Mouse (Mus musculus) telencephalon, adult 2 months (tissue): ENCODE measurements around the gene Syt3.

Experiments used
- DNase-seq: peaks from one replicate; pipeline ENCODE4 v3.0.0-alpha.2; 2011; ENCODE audit warnings: low read depth, low spot score

The Syt3 gene

DNA sequence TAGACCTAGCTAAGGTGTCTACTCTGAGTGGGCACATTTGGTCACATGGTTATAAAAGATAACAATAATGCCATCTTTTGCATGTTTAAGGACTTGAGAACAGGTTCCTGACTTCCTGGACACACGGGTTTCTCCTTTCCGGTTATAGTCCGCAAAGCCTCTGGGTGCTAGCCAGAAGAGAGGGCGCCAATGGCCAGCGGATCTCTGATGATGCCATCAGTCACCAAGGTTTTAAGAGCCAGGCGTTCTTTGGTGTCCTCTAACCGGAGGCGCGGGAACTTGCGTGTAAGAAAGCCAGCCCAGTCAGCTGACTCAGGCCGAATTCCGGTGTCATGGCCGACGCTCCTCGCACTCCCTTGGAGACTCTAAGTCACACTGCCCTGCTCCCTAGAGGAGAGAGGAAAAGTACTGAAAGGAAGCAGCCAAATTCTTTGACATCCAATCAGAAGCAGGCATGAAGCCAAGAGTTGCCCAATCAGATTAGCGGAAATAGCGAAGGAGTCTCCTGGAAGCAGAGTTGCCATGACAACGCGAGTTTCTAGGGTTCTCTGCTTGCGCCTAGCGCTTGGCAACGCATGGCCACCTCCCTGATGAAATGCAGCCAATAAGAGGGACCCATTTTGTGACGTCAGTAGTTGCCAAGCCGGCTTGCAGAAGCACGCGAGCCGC is 21.6 kb downstream of the Syt3 start:
- DNase-seq, result peak; percentile 100

DNA sequence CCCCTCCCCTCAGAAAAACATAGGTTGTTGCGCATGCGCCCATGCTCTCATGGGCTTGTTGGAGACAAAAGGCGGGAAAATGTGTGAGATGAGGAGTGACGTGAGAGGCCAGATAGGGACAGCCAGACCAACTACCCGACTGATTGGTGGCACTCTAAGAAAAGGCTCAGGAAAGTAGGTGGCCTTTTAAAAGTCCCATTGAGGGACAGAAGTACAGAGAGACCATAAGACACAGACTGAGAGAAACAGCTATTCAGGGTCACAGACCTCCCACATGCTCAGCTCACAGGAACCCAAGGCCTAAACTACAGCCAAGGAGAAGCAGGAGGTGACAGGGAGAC is 22.1 kb downstream of the Syt3 start:
- DNase-seq, result no peak

DNA sequence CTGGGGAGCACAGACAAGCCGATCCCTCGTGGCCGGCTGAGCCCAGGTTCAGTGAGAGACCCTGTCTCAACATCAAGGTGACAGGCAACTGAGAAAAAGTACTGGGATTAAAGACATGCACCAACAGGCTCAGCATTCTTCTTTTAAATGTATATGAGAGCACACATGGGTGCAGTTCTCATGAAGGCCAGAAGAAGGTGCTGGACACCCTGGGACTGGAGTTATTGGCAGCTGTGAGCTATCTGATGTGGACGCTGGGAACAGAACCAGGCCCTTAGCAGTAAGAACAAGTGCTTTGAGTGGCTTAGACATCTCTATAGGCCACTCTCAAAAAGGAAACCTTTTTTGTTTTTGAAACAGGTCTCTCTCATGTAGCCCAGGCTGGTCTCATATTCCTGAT is 27.2 kb downstream of the Syt3 start:
- DNase-seq, result no peak

DNA sequence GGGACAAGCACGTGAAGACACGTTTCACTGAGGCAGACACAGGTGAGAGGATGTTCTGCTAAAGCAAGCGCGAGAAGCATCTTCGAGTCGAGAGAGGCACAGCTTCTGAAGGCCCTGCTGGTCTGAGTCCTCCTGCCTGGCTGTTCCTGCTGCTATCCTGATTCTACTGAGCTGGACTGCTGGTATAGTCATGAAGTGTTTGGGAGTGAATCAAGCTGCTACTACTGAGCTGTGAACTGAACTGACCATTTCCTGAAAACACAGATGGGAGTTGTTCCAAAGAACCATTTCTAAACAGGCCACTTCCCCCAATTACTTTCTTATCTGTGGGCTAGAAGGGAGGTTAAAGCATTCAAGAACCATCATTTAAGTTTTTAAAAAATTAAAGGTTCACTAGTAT is 29.4 kb downstream of the Syt3 start:
- no peak for DNase-seq

DNA sequence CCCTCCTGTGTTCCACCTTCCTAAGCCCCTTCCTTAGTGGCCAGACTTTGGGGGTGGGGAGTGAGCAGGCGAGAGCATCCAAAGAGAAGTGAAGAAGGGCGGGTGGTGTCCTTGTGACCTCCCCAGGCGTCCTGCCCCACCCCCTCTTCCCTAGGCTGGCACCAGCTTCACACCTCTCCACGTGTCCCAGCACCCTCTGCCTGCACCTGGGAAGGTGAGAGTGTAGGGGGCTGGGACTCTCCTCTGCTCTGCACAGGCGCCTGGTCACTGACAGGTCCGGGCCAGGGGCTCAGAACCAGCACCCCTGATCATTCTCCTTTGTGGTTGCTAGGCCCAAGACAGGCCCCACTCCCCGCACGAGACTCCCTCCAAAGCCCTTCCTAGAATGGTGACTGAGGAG is 43.8 kb downstream of the Syt3 start:
- no peak for DNase-seq

DNA sequence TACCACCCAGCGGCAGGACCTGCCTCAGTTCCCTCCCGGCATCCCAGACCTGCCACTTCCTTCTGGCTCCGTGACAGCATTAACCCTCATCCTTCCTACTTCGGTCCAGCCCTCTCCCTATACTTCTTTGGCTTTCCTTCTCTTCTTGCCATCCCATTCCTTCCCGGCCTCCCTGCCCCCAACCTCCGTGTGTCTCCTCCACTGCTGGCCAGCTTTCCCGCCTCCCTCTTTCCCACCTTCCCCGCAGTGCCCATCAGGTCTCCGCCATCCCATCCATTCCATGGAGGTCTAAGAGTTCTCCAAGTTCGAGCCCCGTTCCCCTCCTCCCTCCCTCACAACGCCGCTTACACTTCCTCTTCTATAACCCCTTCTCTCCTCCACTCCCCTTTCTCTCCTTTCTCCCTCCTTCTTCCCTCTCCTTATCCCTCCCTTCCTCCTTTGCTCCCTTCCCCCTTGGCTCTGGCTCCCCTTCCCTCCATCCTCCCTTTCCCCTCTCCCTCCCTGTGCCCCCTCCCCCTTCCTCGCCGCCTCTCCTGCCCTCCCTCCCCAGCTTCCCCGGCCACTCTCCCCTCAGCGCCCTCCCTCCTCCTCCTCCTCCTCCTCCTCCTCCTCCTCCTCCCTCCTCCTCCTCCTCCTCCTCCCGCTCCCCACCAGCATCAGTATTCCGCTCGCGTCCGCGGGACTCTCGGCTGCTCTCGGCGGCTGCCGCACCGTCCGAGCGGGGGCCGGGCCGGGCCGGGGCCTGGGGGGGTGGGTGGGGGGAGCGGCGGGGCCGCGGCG is 44.5 kb downstream of the Syt3 start:
- DNase-seq, result no peak

DNA sequence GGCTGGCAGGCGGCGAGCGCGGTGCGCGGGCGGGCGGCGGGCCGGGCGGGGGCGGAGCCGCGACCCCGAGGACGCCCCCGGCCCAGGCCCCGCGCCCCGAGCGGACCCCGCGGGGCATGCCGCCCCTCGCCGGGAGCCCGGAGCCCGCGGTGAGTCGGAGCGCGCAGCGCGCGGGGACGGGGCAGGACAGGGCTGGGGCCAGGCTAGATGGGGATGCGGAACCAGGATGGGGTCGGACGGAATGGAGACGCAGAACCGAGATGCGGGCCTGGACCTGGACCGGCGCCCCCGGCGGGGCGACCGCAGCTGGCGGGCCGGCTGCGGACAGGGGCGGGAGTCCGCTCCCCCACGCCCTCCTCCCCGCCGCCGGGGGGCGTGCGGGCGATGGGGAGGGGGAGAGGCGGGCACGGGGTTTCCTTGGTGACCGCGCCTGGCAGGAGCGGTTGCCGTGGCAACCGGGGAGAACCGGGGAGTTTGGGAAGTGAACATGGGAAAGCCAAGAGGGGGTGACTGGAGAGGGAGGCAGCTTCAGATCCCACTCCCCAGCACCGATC is 45.1 kb downstream of the Syt3 start, which contains the start of gene Lrrc4b:
Gene Lrrc4b, plus strand, starts transcription at position 51 of the 554 bp plus-strand sequence.
- DNase-seq, result no peak

DNA sequence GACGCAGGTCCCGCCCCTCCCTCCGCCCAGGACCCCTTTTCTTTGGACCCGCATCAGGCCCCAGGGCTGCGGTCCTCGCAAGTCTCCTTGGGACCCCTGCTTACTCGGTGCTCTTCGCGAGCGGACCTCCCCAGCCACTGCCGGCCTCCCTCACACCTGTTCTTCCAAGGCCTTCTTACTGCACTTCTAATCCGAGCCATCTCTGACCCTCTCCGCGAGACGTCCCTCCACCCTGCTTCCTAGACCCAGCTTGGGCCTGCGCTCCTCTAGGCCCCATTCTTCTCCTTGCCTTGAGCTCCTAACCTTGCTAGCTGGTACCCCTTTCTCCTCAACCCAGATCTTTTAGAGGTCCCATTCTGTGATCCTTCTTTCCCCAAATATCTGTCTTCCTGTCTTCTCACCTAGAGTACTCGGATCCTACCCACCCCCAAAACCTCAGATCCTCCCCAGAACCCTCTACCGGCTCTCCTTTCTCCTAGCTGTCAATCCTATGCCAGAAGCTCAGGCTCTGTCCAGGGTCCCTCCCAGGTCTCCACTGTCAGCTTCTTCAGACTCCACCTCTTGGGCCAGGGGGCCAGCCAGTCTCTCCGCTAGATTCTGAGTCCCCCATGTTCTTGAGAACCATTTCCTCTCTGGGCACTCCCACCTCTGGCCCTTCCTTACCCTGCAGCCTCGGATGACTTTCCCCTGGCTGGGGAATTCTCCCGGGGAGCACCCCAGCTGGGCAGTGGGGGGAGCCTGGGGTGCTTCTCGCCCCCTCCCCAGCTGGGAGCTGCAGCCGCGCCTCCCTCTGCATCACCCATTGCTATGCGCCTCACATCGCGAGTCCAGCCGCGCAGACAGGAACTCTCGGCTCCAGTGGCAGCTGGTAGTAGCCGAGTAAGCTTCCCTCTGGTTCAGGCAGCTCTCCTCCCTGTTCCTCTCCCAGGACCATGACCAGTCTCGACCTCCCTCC is 45.9 kb downstream of the Syt3 start:
- no peak for DNase-seq

DNA sequence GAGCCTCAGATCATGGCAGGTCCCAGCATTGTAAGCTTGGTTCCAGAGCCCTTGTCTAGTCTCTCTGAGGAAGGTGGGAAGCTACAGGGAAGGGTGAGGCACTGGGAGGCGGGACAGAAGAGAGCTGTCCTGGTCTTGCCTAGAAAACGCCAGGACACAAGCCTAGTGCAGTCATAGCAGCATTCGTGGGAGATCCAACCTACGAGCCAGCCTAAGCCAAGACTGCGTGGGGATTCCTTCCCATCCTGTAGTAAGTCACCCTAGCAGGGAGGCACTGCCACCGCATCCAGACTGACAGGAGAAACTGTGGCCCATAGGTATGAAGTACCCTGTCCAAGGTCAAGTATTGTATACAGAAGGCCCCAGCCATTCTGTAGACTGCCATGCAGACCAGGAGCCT is 48.6 kb downstream of the Syt3 start:
- DNase-seq, result no peak

DNA sequence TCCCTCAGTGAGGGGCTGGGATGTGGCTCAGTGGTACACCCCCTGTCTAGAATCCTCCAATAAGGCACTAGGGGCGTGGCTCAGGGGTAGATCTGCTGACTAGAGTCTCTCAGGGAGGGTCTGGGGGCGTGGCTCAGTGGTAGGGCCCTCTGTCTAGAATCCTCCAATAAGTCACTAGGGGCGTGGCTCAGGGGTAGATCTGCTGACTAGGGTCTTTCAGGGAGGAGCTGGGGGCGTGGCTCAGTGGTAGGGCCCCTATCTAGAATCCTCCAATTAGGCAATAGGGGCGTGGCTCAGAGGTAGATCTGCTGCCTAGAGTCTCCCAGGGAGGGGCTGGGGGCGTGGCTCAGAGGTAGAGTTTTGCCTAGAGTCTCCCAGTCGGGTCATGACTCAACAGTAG is 49.5 kb downstream of the Syt3 start:
- DNase-seq, result no peak

DNA sequence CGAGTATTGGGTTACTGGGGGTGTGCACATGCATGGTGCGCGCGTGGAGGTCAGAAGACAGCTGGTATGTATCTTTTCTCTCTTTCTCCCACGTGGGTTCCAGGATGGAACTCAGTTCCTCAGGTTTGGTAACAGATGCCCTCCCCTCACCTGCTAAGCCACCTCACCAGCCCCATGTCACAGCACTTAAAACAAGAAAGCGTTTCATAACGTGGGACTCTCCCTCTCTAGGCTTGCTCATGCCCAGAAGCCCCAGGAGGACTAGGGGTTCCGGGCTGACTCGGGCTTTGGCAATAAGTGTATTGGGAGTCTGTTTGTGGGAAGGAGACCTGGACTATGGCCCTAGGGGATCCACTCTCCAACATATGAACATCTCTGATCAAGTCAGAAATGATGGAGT is 50.2 kb downstream of the Syt3 start:
- DNase-seq, result no peak

DNA sequence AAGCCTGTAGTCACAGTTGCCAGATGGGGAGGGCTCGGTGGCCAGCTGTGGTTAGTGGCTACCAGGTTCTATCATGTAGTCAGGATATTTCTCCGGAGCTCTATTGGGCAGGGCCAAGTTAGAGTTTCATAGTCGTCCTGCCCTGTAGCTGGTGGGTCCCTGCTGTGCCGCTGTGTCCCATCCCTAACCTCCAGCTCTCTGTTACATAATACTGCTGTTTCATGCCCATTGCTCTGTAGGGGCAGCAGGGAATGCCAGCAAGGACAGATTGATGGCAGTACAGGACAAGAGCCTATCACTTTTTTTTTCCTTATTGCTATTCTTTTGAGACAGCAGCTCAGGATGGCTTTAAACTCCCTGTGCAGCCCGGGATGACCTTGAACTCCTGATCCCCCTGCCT is 51.9 kb downstream of the Syt3 start:
- DNase-seq, result no peak

DNA sequence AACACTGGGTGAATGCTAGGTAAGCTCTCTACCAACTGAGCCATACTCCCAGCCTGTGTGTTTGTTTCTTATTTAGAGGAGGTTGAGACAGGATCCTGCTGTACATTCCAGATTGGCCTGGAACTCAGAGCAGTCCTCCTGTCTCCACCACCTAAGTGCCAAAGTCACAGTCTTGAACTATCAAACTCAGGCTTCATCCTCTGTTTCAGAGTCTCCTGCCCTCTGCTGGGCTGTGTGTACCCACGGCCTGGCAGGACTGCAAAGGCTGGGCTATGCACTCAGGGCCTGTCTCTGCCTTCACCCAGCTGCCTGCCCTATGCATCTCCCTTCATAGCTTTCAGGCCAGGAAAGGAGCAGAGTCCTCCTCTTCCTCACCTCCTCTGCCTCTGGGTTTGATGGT is 52.4 kb downstream of the Syt3 start:
- DNase-seq, result no peak

DNA sequence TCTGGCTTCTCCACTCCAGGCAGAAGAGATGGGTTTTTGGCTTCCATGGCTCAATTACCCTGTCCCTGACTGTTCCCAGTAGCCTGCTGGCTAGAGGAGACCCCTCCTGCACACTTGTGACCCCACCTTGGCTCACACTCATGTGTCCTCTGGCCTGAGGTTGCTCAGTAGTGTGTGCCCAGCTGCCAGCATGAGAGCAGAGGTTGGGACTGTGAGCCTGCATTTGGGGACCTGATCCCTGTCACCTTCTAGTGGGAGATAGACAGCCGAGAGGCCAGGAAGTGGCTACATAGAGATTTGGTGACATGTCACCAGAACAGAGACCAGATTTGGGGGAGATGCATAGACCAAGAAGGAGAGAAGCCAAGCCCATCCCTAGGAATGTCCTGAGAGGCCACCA is 53.3 kb downstream of the Syt3 start:
- DNase-seq, result no peak

DNA sequence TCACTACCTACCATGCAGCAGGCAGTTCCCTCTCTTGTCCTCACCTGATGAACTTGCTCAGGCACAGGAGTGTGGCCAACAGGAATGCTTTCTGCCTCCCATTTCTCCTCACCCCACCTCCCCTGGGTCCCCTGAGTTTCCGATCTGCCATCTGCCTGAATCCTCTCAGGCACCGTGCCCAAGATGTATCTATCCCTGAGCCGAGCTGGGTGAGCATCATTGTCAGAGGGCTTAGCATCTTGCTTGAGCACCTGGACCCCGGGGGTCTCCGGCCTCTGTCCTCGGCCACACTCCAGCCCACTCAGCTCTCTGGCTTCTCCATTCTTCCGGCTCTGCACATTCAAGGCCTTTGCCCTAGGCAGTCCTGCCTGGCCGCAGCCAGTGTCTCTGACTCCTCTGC is 54.0 kb downstream of the Syt3 start:
- no peak for DNase-seq

DNA sequence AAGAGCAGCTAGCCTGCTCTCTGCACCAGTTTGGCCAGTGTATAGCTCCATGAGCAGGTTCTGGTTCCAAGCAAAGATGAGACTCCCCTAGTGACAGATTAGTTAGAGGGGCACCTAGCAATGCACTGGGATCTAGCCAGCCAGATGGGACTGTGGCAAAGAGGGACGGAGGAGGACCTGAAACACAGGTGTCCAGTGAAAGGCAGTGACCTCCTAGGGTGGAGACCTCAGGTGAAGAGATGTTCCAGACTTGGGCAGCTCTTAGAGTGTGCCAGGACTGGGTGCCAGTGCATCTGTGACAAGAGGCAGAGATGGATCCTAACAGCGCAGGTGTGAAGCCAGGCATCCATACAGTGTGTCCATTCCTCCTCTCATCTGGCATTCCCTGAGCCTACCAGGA is 55.8 kb downstream of the Syt3 start:
- DNase-seq, result no peak

DNA sequence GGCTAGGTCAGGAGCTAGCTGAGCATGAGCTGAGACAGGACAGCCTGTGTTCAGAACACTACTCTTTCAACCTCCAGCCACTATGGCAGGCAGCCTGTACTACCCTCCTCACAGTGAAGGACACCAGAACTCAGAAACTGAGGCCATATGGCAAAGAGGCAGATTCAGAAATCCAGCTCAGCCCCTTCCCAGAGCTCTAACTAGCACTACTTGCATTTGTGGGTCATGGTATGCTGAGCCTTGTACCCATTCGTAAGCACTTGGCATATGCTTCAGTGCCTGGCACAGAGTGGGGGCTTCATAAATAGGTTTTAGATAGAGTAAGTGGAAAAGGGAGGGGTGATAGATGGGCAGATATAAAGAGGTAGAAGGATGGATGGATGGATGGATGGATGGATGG is 56.6 kb downstream of the Syt3 start:
- no peak for DNase-seq

DNA sequence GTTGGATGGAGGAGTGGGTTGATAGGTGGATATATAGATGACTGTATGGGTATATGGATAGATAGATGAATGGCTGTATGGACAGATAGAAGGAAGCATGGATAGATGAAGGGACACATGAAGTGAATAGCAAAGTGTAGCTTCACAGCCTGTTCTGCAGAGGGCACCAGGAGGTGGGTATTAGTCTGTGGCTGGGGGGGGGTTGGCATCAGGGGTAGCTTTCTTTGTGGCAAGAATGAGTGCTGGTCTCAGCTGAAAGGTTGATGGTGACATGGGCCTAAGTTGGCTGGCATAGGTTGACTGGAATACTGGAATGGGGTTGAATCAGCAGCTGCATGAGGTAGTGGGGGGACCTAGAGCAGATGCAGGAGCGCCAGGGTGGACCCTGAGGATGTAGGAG is 57.3 kb downstream of the Syt3 start:
- DNase-seq, result no peak

DNA sequence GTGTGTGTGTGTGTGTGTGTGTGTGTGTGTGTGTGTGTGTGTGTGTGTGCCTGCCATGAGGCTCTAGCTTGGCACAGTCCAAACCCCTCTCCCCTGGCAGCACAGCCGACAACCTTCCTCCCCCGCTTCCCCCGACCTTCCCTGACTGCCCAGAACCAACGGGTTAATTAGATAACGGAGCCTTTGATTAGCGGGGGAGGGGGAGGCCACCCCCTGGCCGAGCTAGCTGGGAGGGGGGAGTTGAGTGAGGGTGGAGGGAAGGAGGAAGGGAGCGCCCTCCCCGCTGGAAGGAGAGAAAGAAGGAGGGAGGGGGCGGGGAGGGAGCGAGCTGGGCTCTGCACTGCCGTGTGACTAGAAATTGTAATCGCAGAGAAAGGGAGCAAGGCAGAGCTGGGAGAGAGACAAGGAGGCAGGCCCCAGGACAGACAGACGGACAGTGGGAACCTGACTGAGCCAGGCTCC is 57.8 kb downstream of the Syt3 start:
- peak; percentile 76 for DNase-seq

DNA sequence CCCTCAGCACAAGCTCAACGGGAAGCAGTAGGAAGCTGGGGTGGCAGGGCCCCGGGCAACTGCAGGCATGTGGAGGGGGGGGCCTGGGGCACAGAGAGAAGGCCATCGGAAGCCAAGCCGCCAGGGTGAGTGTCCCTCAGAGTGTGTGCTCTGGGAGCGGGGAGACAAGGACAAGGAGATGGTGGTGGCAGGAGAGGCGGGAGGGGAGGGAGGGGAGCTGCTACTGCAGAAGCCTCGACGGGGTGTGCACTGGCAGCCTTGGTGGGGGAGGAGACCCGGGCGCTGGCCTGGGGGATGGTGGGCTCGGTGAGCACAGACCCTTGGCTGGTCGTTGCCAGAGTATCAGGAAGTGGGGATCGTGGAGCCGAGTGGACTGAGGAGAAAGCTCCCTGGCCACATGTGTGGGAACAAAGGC is 58.5 kb downstream of the Syt3 start:
- DNase-seq, result no peak

DNA sequence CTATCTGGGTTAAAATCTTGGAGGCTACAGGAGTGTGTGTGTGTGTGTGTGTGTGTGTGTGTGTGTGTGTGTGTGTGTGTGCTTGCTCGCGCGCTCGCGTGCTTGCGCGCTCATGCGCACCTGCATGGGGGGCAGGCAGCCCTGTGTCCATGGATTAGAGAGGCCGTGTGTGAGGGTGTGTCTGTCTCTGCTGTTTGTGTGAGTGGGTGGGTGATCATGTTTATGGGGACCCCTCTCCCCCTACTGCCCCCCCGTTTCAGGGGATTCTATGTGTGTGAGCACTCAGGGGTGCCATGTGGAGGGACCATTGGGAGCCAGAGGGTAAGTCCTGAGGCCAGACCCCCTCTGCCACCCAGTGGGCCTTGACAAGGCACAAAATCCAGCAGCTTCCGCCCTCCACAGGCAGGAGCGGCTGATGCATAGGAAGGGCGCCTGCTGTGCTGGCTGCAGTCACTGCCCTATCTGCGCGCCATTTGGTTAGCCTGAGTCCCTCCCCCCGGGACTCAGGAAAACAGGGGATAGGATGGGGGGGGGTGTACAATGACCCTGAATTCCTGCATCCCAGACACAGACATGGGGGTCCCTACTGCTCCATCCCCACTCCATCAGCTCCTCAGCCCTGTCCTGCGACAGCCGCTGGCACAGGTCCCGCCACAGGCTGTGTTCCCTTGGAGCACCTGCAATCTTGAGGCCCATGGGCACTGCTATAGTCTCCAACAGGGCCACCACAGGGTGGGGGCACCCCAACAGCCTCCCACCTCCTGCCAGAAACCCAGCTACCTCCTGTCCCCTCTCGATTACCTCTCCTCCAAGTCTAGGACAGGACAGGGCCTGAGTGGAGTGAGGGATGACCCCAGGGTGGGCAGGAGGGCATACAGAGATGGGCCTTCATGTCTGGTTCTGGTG is 59.6 kb downstream of the Syt3 start:
- DNase-seq, result no peak
